Mouse (Mus musculus): ENCODE data around the gene Klf13.

DNA sequence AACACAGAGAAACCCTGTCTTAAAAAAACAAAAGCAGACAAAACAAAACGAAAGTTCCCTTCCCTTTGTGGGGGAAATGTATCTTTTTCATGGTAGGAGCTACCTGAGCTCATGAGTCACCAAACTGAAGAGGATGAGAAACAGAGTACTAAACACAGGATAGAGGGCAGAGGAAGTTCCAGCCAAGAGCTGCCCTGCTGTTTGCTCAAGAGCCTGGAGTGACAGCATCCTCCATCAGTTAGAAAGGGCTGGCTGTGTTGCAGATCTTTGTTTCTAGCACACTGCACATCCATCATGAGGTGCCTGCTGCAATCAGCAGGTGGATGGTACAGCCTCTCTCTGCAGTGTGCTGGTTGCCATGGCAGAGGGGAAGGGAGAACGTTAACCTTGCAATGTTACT, 5.2 kb upstream of the Klf13 start:
- TF ChIP-seq CTCF (conservative IDR thresholded peaks at IDR 0.05 in 1 of 2, IDR thresholded peaks at IDR 0.05 in 1 of 2; ENCODE audit: low read depth in 2 of 2, low read length in 2 of 2), result no peak
- TF ChIP-seq ZC3H11A (IDR thresholded peaks at IDR 0.05; ENCODE audit: low read depth, low read length), result no peak
- no peak for TF ChIP-seq POLR2A (IDR thresholded peaks at IDR 0.05; ENCODE audit: low read depth, low read length)
- TF ChIP-seq ZNF384 (IDR thresholded peaks at IDR 0.05; ENCODE audit: low read depth, low read length), result no peak
- TF ChIP-seq USF1 (IDR thresholded peaks at IDR 0.05; ENCODE audit: low read depth, low read length), result no peak
- no peak for TF ChIP-seq TCF12 (IDR thresholded peaks at IDR 0.05; ENCODE audit: low read depth, low read length)
- TF ChIP-seq HCFC1 (IDR thresholded peaks at IDR 0.05; ENCODE audit: low read depth, low read length), result no peak
- no peak for TF ChIP-seq BHLHE40 (IDR thresholded peaks at IDR 0.05; ENCODE audit: low read depth, low read length)
- TF ChIP-seq IRF4 (IDR thresholded peaks at IDR 0.05; ENCODE audit: low read depth, low read length), result no peak
- no peak for TF ChIP-seq CHD2 (IDR thresholded peaks at IDR 0.05; ENCODE audit: low read length)
- TF ChIP-seq KAT2A (IDR thresholded peaks at IDR 0.05; ENCODE audit: insufficient replicate concordance, low read length), result no peak

Measured in CH12.LX (cell line).